Mouse (Mus musculus) left cerebral cortex, postnatal 10 days (tissue): Measurements from ENCODE around the gene Cd3g. TPM values are rescaled to one million over a fixed set of nuclear protein-coding genes. Genes with fewer than 3 reads are reported as not detected.
"Not testable (repeated sequence)": the region's sequence is repeated elsewhere in the genome, so short reads cannot be mapped to it uniquely, and the experiment has no call there.

ENCODE experiments used
- DNase-seq, 2 experiments: peaks; one replicate each; pipeline ENCODE4 v3.0.0; 2021 to 2022; ENCODE audit warnings: low spot score in 2 of 2, mixed read lengths in 1 of 2; ENCODE audit errors: extremely low spot score in 1 of 2
- intact Hi-C: fragments of 180-260 bp; cut with DNase I; formaldehyde crosslinking; loops from one replicate; pipeline ENCODE4 v1.15.1; 2025
- total RNA-seq, 2 experiments: library from RNA; stranded (reverse); gene quantifications; 2 replicates each; pipeline ENCODE4 v1.2.3; 2021

Gene Cd3g
- total RNA-seq, 2 experiments from 2014 or later: not detected

DNA sequence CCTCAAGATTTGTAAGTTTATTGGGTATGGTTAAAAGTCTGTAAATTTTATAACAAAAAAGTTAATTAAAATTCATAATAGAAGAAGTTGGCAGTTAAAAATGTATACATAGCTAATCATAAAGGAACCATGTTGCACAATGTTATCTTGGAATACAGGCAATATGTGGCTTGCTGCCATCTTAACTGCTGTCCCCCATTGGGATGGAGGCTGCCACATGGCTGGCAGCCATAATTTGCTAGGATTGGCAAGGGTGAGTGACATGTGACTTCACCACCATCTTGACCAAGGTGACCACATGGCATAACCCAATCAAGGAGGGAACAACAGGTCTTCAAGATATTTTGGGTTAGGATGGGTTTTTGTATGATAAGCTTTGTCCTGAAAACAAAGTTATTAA lies 12.0 kb upstream of the Cd3g start:
- intact Hi-C loops: no loop called here
- no peak for DNase-seq

DNA sequence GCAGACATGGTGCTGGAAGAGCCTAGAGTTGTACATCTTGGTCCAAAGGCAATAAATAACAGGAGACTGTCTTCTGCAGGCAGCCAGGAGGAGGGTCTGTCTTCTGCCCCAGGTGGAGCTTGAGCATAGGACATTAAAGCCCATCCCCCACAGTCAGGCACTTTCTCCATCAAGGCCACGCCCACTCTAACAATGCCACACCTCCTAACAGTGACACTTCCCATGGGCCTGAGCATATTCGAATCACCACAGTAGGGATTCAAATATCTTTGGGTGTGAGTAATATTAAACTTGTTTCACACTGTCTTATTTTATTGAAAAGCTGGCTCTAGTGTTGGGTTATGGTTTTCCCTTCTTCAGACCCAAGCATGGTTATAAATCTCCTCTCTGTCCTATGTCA lies 11.6 kb upstream of the Cd3g start:
- intact Hi-C loops: no loop called here

GRCm38 (mm10) chr9:44986976-44987375 lies 6.7 kb upstream of the Cd3g start:
- no peak for DNase-seq
- intact Hi-C loops: no loop called here

More for the DNA sequence above, 11.6 kb upstream of the Cd3g start:
- DNase-seq: no peak

- intact Hi-C loops: no loop called here
- no peak for DNase-seq
Measured at GRCm38 (mm10) chr9:44986242-44986781, 6.1 kb upstream of the Cd3g start.

DNA sequence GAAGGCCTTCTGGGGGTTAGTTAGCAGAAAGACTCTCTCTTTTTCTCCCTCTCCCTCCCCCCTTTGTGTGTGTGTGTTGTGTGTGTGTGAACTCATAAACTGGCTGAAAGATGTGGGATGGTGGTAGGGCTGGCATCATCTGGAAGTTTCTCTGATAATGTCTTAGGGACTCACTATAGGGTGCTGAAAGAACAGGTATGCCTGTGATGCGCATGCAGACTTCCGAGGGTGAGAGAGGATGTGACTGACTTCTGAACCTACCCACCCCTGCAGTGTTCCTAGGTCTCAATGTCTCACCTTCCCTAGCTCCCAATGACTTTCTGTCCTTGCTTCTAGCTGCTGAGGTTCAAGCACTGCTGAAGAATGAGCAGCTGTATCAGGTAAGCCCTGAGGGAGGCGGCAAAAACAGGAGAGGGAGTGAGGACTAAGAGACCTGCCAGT lies 5.5 kb upstream of the Cd3g start:
- intact Hi-C loops: no loop called here
- DNase-seq: no peak

- intact Hi-C loops: no loop called here
- DNase-seq: no peak
Measured at GRCm38 (mm10) chr9:44983001-44983400, 2.8 kb upstream of the Cd3g start.

- no peak for DNase-seq
- intact Hi-C loops: no loop called here
Measured at GRCm38 (mm10) chr9:44982531-44982930, 2.3 kb upstream of the Cd3g start.

- DNase-seq: no peak
- intact Hi-C loops: no loop called here
Measured at GRCm38 (mm10) chr9:44982081-44982480, 1.9 kb upstream of the Cd3g start.

DNA sequence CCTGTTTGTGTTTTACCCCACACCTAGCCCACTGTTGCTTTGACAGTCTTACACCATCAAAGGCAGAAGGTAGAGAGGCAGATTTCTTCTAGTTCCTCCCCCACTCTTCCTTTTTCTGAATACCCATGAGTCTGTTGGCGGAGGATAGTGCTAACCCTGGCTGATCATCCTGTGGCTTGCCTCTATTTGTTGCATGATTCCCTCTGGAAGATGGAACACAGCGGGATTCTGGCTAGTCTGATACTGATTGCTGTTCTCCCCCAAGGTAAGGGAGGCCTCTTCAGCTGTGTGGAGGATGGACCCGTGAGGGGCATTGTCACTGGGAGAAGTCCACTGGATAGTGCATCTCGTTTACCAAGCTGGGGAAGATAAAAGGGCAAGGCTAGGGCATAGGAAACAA lies 1.4 kb upstream of the Cd3g start, which contains the start of gene Cd3d:
Gene Cd3d, plus strand, starts transcription at position 111 of the 400 bp plus-strand sequence.
- DNase-seq: no peak
- intact Hi-C loops: no loop called here

GRCm38 (mm10) chr9:44981104-44981503 lies 873 bp upstream of the Cd3g start:
- DNase-seq: no peak
- intact Hi-C loops: no loop called here

DNA sequence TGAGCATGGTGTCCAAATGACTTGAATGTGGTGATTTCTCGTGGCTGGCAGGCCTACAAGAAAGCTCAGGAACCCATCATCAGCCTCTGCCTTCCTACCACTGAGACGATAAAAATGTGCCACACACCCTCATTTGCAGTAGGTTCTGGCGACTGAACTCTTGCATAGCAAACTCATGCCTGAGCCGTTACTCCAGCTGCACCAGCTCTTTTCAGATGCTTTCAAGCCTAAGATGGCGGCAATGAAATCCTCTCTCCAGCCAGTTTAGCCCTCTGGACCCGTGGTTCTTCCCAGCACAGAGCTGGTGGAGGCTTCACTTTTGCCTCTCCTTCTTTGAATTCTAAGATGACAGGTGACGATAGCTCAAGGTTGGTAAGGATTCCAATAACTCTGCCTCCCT lies 425 bp downstream of the Cd3g start:
- no peak for DNase-seq
- intact Hi-C loops: no loop called here

- no peak for DNase-seq
- intact Hi-C loops: no loop called here
Measured at GRCm38 (mm10) chr9:44977813-44978212, 2.4 kb downstream of the Cd3g start.

DNA sequence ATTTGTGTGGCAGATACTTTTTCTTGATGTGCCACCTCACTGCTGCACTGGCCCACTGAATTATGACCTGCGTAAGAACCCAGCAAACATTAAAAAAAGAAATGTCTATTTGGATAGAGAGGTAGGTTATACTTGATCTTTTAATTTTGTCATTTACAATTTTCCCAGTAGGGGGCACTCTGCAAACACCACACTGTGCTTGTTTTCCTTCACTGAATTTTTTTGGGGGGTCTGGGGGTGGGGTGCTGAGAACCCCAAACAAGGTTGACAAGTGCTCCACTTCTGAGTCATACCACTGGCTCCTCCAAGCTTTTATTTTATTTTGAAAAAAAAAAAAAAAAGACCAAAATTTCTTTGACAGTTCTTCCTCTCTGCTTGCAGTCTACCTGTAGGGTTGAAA lies 10.8 kb downstream of the Cd3g start:
- DNase-seq: no peak
- intact Hi-C loops: loop anchor here (5.0 kb wide), 2 partner anchors 78 to 178 kb away; no protein-coding TSS in a partner anchor

- DNase-seq: not testable (repeated sequence)
- intact Hi-C loops: loop anchor here (5.0 kb wide), 2 partner anchors 80 to 180 kb away; no protein-coding TSS in a partner anchor
Measured at GRCm38 (mm10) chr9:44967763-44968162, 12.5 kb downstream of the Cd3g start.

- peak; percentile 34 to 65 for DNase-seq
- intact Hi-C loops: loop anchor here (5.0 kb wide), 2 partner anchors 80 to 180 kb away; no protein-coding TSS in a partner anchor
Measured at GRCm38 (mm10) chr9:44966815-44967242, 13.4 kb downstream of the Cd3g start.

DNA sequence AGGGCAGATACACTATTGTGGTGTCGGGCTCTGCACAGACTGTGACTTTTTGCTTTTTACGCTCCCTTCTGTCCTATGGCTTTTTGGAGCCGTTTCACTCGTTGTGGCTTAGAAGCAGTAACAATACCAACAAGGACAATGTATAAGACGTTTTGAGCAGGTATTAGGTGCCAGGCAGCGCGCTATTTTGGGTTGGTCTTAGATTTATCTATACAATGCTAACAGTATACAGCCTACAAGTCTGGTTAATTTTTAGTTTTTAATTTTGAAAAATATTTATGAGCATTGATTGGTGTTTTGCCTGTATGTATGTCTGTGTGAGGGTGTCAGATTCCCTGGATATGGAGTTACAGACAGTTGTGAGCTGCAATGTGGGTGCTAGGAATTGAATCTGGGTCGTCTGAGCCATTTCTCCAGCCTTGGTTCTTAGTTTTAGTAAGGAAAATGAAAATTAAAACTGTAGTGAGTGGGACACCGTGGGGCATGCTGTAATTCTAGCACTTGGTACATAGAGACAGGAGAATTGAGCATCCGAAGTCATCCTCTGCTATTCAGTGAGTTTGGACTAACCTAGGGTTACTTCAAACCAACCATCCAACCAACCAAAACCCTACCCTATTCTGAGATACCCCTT lies 14.3 kb downstream of the Cd3g start:
- intact Hi-C loops: loop anchor here (5.0 kb wide), 2 partner anchors 81 to 181 kb away; no protein-coding TSS in a partner anchor
- DNase-seq: no peak

- peak; percentile 99 for DNase-seq
- intact Hi-C loops: loop anchor here (5.0 kb wide), 2 partner anchors 82 to 182 kb away; no protein-coding TSS in a partner anchor
Measured at GRCm38 (mm10) chr9:44965126-44965832, 15.0 kb downstream of the Cd3g start, which contains the start of gene Ube4a. Gene Ube4a (minus strand): TSS chr9:44965600.

DNA sequence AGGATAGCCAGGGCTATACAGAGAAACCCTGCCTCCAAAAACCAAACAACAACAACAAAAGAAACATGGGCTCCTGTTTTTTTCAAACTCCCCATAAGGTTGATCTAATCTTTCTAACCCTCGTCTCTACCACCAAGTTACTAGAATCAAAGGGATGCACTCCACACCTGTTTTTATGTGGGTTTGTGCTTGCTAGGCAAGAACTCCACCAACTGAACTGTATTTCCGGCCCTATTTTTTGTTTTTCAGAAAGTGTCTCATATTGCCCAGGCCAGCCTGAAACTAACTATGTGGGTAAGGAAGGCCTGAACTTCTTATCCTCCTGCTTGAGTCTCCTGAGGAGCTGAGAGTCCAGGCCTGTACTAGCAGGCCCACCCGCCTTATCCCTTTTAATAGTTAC lies 25.8 kb downstream of the Cd3g start:
- intact Hi-C loops: no loop called here
- DNase-seq: no peak

GRCm38 (mm10) chr9:44947836-44948235 lies 32.4 kb downstream of the Cd3g start:
- no peak for DNase-seq
- intact Hi-C loops: loop anchor here (5.0 to 10.0 kb wide), 2 partner anchors 136 to 313 kb away; no protein-coding TSS in a partner anchor
